Mouse (Mus musculus): ENCODE measurements around the gene Hebp1. TPM values are rescaled to one million over a fixed set of nuclear protein-coding genes. Genes with fewer than 3 reads are reported as not detected.

Gene Hebp1
- polyA plus RNA-seq, 1 experiment from 2014 or later, result 10.0 TPM

DNA sequence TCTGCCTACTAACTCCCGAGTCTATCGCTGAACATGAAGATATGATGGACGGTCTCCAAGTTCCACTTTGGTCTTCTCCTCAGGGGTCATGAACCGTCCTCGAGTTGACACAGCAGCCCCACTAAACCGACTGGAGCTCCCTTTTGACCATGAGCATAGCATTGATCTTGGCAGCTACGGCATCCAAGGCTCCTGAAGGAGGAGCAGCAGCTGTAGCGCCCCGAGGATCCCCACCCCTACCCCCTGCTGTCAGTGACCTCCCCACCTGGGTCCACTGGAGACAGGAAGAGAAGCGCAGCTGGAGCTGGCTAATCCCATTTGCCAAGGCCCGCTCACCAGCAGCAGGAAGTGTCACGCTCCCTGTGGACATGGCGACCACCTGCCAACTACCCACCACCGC lies 26.1 kb downstream of the Hebp1 start:
- 66% methylated on average over 14 of the region's 14 CpGs for WGBS
- ATAC-seq (ENCODE audit: borderline replicate concordance, extremely low read depth, low FRiP score, low TSS enrichment), result no peak

DNA sequence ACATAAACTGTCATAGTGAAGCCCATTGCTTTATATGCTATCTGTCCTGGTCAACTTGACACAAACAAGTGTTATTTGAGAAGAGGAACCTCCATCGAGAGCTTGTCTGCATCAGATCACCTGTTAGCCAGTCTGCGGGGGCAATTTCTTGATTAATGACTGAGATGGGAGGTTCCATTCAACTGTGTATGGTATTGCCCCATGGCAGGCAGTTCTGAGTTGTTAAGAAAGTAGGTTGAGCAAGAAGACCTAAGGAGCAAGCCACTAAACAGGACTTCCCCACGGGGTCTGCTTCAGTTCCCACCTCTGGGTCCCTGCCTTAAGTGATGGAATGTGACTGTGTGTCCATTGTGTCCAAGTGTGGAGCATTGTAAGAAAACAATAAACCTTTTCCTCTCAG lies 28.6 kb downstream of the Hebp1 start:
- Histone ChIP-seq H3K4me3 (no peak overlapping the region), H3K9me3 (no peaks in the 10 kb centered on the region), H3K27ac (no peak overlapping the region), H3K36me3 (no peaks in the 10 kb centered on the region), H3K9ac (no peak overlapping the region), H3K4me2 (no peak overlapping the region), H3K4me1 (peaks cover 10% of the 10 kb centered on the region; the same call in 1 of the 2 replicates), H3K27me3 (no peaks in the 10 kb centered on the region)
- no peak for ATAC-seq (ENCODE audit: borderline replicate concordance, extremely low read depth, low FRiP score, low TSS enrichment)
- WGBS, result 78% methylated on average over 3 of the region's 3 CpGs

More for the DNA sequence above, 26.1 kb downstream of the Hebp1 start:
- Histone ChIP-seq H3K27ac (no peak overlapping the region), H3K36me3 (no peaks in the 10 kb centered on the region), H3K9ac (no peak overlapping the region), H3K4me2 (no peak overlapping the region), H3K27me3 (no peaks in the 10 kb centered on the region), H3K4me1 (peaks cover 10% of the 10 kb centered on the region; the same call in 1 of the 2 replicates), H3K4me3 (no peak overlapping the region), H3K9me3 (no peaks in the 10 kb centered on the region)

GRCm38 (mm10) chr6:135168471-135168870 lies 29.4 kb downstream of the Hebp1 start:
- Histone ChIP-seq H3K9ac (peak overlapping the region; percentile 68; the same call in 1 of the 2 replicates), H3K4me3 (peak overlapping the region; percentile 63), H3K27ac (no peak overlapping the region), H3K4me1 (peaks cover 10% of the 10 kb centered on the region; the same call in 1 of the 2 replicates), H3K27me3 (no peaks in the 10 kb centered on the region), H3K4me2 (peak overlapping the region; percentile 89), H3K36me3 (no peaks in the 10 kb centered on the region), H3K9me3 (no peaks in the 10 kb centered on the region)
- 74% methylated on average over 6 of the region's 6 CpGs for WGBS
- ATAC-seq (ENCODE audit: borderline replicate concordance, extremely low read depth, low FRiP score, low TSS enrichment), result no peak

GRCm38 (mm10) chr6:135167380-135168311 lies 30.2 kb downstream of the Hebp1 start:
- Histone ChIP-seq H3K27ac (peak overlapping the region; percentile 76), H3K9ac (peak overlapping the region; percentile 68), H3K27me3 (no peaks in the 10 kb centered on the region), H3K9me3 (no peaks in the 10 kb centered on the region), H3K4me3 (peak overlapping the region; percentile 63), H3K36me3 (no peaks in the 10 kb centered on the region), H3K4me2 (peak overlapping the region; percentile 89), H3K4me1 (peaks cover 10% of the 10 kb centered on the region; the same call in 1 of the 2 replicates)
- peak; percentile 95 for ATAC-seq (ENCODE audit: borderline replicate concordance, extremely low read depth, low FRiP score, low TSS enrichment)
- 3% methylated on average over 46 of the region's 46 CpGs for WGBS

DNA sequence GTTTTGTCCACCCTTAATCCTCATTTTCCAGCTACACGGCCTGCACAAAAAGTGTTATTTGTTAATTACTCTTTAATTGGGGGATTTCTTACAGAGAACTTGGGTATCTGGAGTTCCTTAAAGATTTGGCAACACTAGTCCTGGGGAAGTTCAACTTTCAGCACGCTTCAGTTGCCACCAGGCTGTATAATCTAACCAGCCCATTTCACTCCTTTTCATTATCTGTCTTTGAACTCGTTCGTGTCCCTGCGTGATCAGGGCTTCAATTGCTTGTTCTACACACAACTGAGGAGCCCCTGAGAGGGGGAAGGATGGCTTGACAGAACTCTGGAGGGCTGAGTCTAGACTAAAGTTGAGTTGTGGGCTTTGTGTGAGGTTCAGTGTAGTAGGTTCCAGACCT lies 31.1 kb downstream of the Hebp1 start:
- H3K27me3 ChIP-seq, result no peaks in the 10 kb centered on the region
- no peak overlapping the region for H3K27ac ChIP-seq
- no peak overlapping the region for H3K9ac ChIP-seq
- peaks cover 10% of the 10 kb centered on the region; the same call in 1 of the 2 replicates for H3K4me1 ChIP-seq
- no peaks in the 10 kb centered on the region for H3K9me3 ChIP-seq
- H3K4me2 ChIP-seq, result peak overlapping the region; percentile 89; the same call in 1 of the 2 replicates
- WGBS, result 58% methylated on average over 5 of the region's 5 CpGs
- H3K4me3 ChIP-seq, result no peak overlapping the region
- H3K36me3 ChIP-seq, result no peaks in the 10 kb centered on the region
- ATAC-seq (ENCODE audit: borderline replicate concordance, extremely low read depth, low FRiP score, low TSS enrichment), result no peak

DNA sequence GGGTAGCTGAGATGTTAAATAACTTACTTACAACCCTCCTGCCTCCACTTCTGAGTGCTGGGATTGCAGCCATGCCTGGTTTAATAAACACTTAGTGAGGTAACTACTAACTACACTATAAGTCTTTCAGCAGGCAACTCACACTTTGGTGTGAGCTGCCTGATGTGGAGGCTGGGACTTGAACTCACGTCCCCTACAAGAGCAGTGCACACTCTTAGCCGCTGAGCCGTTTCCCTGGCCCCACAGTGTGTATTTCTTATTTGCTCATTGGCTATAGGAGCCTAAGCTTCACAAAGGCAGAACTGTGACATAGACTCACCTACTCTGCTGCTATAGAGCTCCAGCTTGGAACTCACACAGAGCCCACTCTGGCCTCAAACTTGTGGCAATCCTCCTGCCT lies 31.6 kb downstream of the Hebp1 start:
- ATAC-seq (ENCODE audit: borderline replicate concordance, extremely low read depth, low FRiP score, low TSS enrichment), result no peak
- no peaks in the 10 kb centered on the region for H3K9me3 ChIP-seq
- H3K4me2 ChIP-seq, result no peak overlapping the region

DNA sequence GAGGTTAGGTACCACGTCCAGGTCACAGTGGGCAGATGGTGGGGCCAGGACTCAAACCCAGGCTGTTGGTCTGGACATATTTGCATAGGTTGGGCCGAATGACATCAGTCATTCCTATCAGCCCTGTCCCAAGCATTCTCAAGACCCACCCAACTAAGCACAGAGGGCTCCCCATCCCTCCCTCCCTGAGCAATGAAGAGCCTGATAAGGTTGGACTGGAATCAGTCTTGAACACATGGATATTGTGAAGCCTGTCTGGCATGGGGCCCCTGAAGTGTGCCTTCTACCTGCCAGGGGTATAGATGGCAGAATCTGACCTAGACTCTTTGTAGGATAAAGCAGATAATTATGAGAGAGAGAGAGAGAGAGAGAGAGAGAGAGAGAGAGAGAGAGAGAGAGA lies 32.1 kb downstream of the Hebp1 start:
- 64% methylated on average over 2 of the region's 2 CpGs for WGBS
- peaks cover 10% of the 10 kb centered on the region; the same call in 1 of the 2 replicates for H3K4me1 ChIP-seq
- no peak overlapping the region for H3K4me2 ChIP-seq
- ATAC-seq (ENCODE audit: borderline replicate concordance, extremely low read depth, low FRiP score, low TSS enrichment), result no peak
- H3K36me3 ChIP-seq, result no peaks in the 10 kb centered on the region
- no peak overlapping the region for H3K9ac ChIP-seq
- H3K27me3 ChIP-seq, result no peaks in the 10 kb centered on the region
- H3K4me3 ChIP-seq, result no peak overlapping the region
- no peak overlapping the region for H3K27ac ChIP-seq
- no peaks in the 10 kb centered on the region for H3K9me3 ChIP-seq

More for the DNA sequence above, 31.6 kb downstream of the Hebp1 start:
- Histone ChIP-seq H3K4me1 (peaks cover 10% of the 10 kb centered on the region; the same call in 1 of the 2 replicates), H3K36me3 (no peaks in the 10 kb centered on the region), H3K27me3 (no peaks in the 10 kb centered on the region), H3K4me3 (no peak overlapping the region), H3K9ac (no peak overlapping the region), H3K27ac (no peak overlapping the region)
- WGBS, result 86% methylated on average over 3 of the region's 3 CpGs

- Histone ChIP-seq H3K4me1 (peaks cover 10% of the 10 kb centered on the region; the same call in 1 of the 2 replicates), H3K27ac (no peak overlapping the region), H3K9me3 (no peaks in the 10 kb centered on the region), H3K4me2 (no peak overlapping the region), H3K27me3 (no peaks in the 10 kb centered on the region), H3K9ac (no peak overlapping the region), H3K4me3 (no peak overlapping the region), H3K36me3 (no peaks in the 10 kb centered on the region)
- 63% methylated on average over 3 of the region's 3 CpGs for WGBS
- ATAC-seq (ENCODE audit: borderline replicate concordance, extremely low read depth, low FRiP score, low TSS enrichment), result no peak
These were observed 32.6 kb downstream of the Hebp1 start for GRCm38 (mm10) chr6:135165191-135165590.

- Histone ChIP-seq H3K4me3 (no peak overlapping the region), H3K4me2 (no peak overlapping the region), H3K27me3 (no peaks in the 10 kb centered on the region), H3K9ac (no peak overlapping the region), H3K36me3 (no peaks in the 10 kb centered on the region), H3K9me3 (no peaks in the 10 kb centered on the region), H3K4me1 (0 out of 2 replicates have a peak, but pooled peaks cover 5% of the 10 kb centered on the region), H3K27ac (no peak overlapping the region)
- no peak for ATAC-seq (ENCODE audit: borderline replicate concordance, extremely low read depth, low FRiP score, low TSS enrichment)
- 61% methylated on average over 4 of the region's 4 CpGs for WGBS
These were observed 35.0 kb downstream of the Hebp1 start for GRCm38 (mm10) chr6:135162861-135163260.

DNA sequence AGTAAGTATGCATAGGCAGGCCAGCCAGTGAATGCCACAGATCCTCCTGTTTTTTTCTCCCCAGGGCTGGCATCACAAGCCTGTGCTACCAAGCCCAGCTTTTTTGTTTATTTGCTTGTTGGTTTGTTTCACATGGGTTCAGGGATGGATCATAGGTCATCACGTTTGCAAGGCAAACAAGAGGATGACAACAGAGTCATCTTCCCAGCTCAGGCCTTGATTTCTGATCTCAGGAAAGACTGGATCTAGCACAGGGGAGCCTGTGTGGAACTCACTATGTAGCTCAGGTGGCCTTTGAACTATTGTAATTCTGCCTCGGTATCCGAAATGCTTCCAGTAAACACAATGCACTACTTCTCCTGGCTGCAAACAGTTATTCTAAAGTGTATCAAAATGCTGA lies 35.5 kb downstream of the Hebp1 start:
- Histone ChIP-seq H3K36me3 (no peaks in the 10 kb centered on the region), H3K27me3 (no peaks in the 10 kb centered on the region), H3K4me3 (no peak overlapping the region), H3K4me1 (0 out of 2 replicates have a peak, but pooled peaks cover under 1% of the 10 kb centered on the region), H3K9ac (no peak overlapping the region), H3K9me3 (no peaks in the 10 kb centered on the region), H3K4me2 (no peak overlapping the region), H3K27ac (no peak overlapping the region)
- ATAC-seq (ENCODE audit: borderline replicate concordance, extremely low read depth, low FRiP score, low TSS enrichment), result no peak
- 81% methylated on average over 3 of the region's 3 CpGs for WGBS

DNA sequence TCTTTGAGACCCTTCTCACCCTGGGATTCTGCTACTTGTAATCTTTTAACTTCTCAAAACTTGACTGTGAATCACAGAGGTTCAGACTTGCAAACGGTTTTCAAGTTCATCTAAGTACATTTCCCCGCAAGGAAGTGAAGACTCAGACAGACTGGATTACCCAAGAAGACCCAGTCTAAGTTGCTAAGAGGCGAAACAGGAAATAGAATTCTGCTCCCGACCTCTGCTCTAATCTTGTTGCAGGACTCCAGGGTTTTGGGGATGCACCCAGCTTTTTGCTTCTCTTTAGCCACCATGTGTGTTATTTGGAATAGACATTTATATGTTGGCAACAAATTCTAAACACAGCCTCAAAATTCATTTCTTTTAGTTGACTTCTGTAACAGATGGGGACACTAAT lies 36.5 kb downstream of the Hebp1 start:
- Histone ChIP-seq H3K27me3 (no peaks in the 10 kb centered on the region), H3K9me3 (no peaks in the 10 kb centered on the region), H3K36me3 (no peaks in the 10 kb centered on the region), H3K9ac (no peak overlapping the region), H3K4me3 (no peak overlapping the region), H3K4me2 (no peak overlapping the region), H3K27ac (no peak overlapping the region), H3K4me1 (no peaks in the 10 kb centered on the region)
- 61% methylated on average over 4 of the region's 4 CpGs for WGBS
- ATAC-seq (ENCODE audit: borderline replicate concordance, extremely low read depth, low FRiP score, low TSS enrichment), result no peak

- 65% methylated on average over 4 of the region's 4 CpGs for WGBS
- no peaks in the 10 kb centered on the region for H3K9me3 ChIP-seq
- no peak overlapping the region for H3K9ac ChIP-seq
- no peak overlapping the region for H3K4me2 ChIP-seq
- H3K4me1 ChIP-seq, result no peaks in the 10 kb centered on the region
- no peaks in the 10 kb centered on the region for H3K36me3 ChIP-seq
- H3K4me3 ChIP-seq, result no peak overlapping the region
- no peaks in the 10 kb centered on the region for H3K27me3 ChIP-seq
- ATAC-seq (ENCODE audit: borderline replicate concordance, extremely low read depth, low FRiP score, low TSS enrichment), result no peak
- H3K27ac ChIP-seq, result no peak overlapping the region
These were observed 39.3 kb downstream of the Hebp1 start for GRCm38 (mm10) chr6:135158509-135158908.
